Mouse (Mus musculus): ENCODE measurements around the gene Ell2. TPM values are rescaled to one million over a fixed set of nuclear protein-coding genes. Genes with fewer than 3 reads are reported as not detected.

Ell2 gene
- polyA plus RNA-seq, 2 experiments: 30.5 to 41.2 TPM

GRCm38 (mm10) chr13:75729834-75730233 lies 23.3 kb downstream of the Ell2 start:
- WGBS (ENCODE audit: insufficient replicate concordance): 45% methylated on average over 1 of the region's 1 CpGs
- H3K4me1 ChIP-seq (replicated peaks; ENCODE audit: control insufficient read depth in 2 of 2, insufficient read depth in 2 of 2, low read length in 1 of 2): peaks cover 64 to 67% of the 10 kb centered on the region in 2 experiments
- H3K9ac ChIP-seq (replicated peaks): peak overlapping the region; percentile 23; the same call in 1 of the 2 replicates
- H3K27ac ChIP-seq: peak overlapping the region; percentile 79
- ATAC-seq (ENCODE audit: insufficient read depth): peak; percentile 34
- H3K9me3 ChIP-seq (ENCODE audit: control insufficient read depth, low read length): no peaks in the 10 kb centered on the region
- H3K36me3 ChIP-seq (replicated peaks; ENCODE audit: control insufficient read depth, insufficient read depth, low read depth): peaks cover 27% of the 10 kb centered on the region
- TF ChIP-seq EP300 (IDR thresholded peaks at IDR 0.05; ENCODE audit: low read depth) (peak; percentile 63; the same call in 1 of the 2 replicates), CTCF (IDR thresholded peaks at IDR 0.05; ENCODE audit: low read depth) (no peak)
- no peaks in the 10 kb centered on the region for H3K27me3 ChIP-seq (ENCODE audit: control insufficient read depth, insufficient read depth, low read length)
- H3K4me3 ChIP-seq (ENCODE audit: insufficient read depth in 1 of 2, low read depth in 2 of 2, low read length in 2 of 2): peak overlapping the region in 1 of 2 experiments; percentile 4; a peak in 1 of 4 replicates
- peak overlapping the region; percentile 58 for H3K4me2 ChIP-seq (ENCODE audit: low read depth)
- DNase-seq (ENCODE audit: low read depth in 3 of 3, low spot score in 3 of 3): no peak

GRCm38 (mm10) chr13:75730717-75731116 lies 24.2 kb downstream of the Ell2 start:
- no peaks in the 10 kb centered on the region for H3K9me3 ChIP-seq (ENCODE audit: control insufficient read depth, low read length)
- no peak for DNase-seq (ENCODE audit: low read depth in 3 of 3, low spot score in 3 of 3)
- H3K27me3 ChIP-seq (ENCODE audit: control insufficient read depth, insufficient read depth, low read length): no peaks in the 10 kb centered on the region
- H3K27ac ChIP-seq: peak overlapping the region; percentile 90
- TF ChIP-seq CTCF (IDR thresholded peaks at IDR 0.05; ENCODE audit: low read depth): no peak
- TF ChIP-seq EP300 (IDR thresholded peaks at IDR 0.05; ENCODE audit: low read depth): no peak
- peaks cover 69 to 73% of the 10 kb centered on the region in 2 experiments for H3K4me1 ChIP-seq (replicated peaks; ENCODE audit: control insufficient read depth in 2 of 2, insufficient read depth in 2 of 2, low read length in 1 of 2)
- H3K4me2 ChIP-seq (ENCODE audit: low read depth): no peak overlapping the region
- no peak overlapping the region; the same call in 1 of the 2 replicates for H3K9ac ChIP-seq (replicated peaks)
- no peak for ATAC-seq (ENCODE audit: insufficient read depth)
- H3K4me3 ChIP-seq (ENCODE audit: insufficient read depth in 1 of 2, low read depth in 2 of 2, low read length in 2 of 2): no peak overlapping the region
- H3K36me3 ChIP-seq (replicated peaks; ENCODE audit: control insufficient read depth, insufficient read depth, low read depth): peaks cover 29% of the 10 kb centered on the region

DNA sequence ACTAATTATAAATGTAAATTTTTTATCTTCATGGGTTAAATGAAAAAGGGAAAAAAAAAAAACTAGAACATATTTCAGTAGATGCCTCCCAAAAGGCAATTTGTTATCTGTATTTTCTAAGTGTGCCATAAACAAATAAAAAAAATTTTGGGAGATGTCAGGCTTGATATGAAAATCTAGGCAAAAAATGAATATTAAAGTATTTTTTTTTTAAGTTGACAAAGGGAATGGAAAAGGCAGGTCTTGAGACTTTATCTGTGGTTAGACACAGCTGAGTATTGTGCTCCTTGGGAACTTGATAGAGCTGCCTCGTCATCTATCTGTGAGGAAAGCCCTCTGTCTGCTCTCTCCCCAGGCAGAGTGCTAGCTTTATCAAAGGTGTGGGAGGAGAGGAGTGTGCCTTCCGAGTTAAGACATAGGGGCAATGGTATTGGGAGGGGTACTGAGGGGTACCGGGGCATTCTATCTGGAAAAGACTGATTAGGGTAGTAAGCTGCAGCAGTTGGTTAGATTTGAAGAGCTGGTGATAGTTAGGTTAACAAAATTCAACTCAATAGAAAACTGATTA lies 27.1 kb downstream of the Ell2 start:
- H3K4me2 ChIP-seq (ENCODE audit: low read depth): peak overlapping the region; percentile 68
- no peak for TF ChIP-seq CTCF (IDR thresholded peaks at IDR 0.05; ENCODE audit: low read depth)
- peak; percentile 99 for TF ChIP-seq EP300 (IDR thresholded peaks at IDR 0.05; ENCODE audit: low read depth)
- H3K27me3 ChIP-seq (ENCODE audit: control insufficient read depth, insufficient read depth, low read length): no peaks in the 10 kb centered on the region
- peak overlapping the region; percentile 43 for H3K9ac ChIP-seq (replicated peaks)
- H3K36me3 ChIP-seq (replicated peaks; ENCODE audit: control insufficient read depth, insufficient read depth, low read depth): peaks cover 18% of the 10 kb centered on the region
- peak overlapping the region; percentile 92 for H3K27ac ChIP-seq
- H3K4me3 ChIP-seq (ENCODE audit: insufficient read depth in 1 of 2, low read depth in 2 of 2, low read length in 2 of 2): peak overlapping the region in 1 of 2 experiments; percentile 13; a peak in 1 of 4 replicates
- ATAC-seq (ENCODE audit: insufficient read depth) (peak; percentile 97), DNase-seq (ENCODE audit: low read depth in 3 of 3, low spot score in 3 of 3) (peak; percentile 89 to 93 (median 92))
- H3K9me3 ChIP-seq (ENCODE audit: control insufficient read depth, low read length): no peaks in the 10 kb centered on the region
- peaks cover 71 to 73% of the 10 kb centered on the region in 2 experiments for H3K4me1 ChIP-seq (replicated peaks; ENCODE audit: control insufficient read depth in 2 of 2, insufficient read depth in 2 of 2, low read length in 1 of 2)
- 15% methylated on average over 3 of the region's 3 CpGs for WGBS (ENCODE audit: insufficient replicate concordance)

DNA sequence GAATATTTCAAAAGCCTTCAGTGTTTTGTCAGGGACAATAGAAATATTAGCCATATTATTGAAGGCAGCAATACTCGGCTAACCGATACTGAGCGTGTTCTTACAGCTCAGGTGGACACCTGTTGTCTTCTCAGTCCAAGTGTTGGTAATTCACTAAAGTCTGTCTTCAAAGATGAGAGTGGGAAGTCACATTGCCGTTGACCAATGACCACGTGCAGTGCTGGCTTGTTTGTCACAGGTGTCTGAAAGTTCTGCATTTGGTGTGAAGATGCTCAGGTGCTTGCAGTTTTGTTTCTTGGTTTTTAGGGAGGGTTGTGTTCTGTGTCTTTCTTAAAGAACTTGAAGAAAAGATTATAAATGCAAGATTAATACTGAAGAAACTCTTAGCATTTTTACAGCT lies 27.7 kb downstream of the Ell2 start:
- TF ChIP-seq EP300 (IDR thresholded peaks at IDR 0.05; ENCODE audit: low read depth) (no peak), CTCF (IDR thresholded peaks at IDR 0.05; ENCODE audit: low read depth) (no peak)
- H3K9ac ChIP-seq (replicated peaks): peak overlapping the region; percentile 43
- H3K4me2 ChIP-seq (ENCODE audit: low read depth): peak overlapping the region; percentile 68
- DNase-seq (ENCODE audit: low read depth in 3 of 3, low spot score in 3 of 3) (no peak), ATAC-seq (ENCODE audit: insufficient read depth) (peak; percentile 2; the same call in 1 of the 2 replicates)
- H3K27ac ChIP-seq: peak overlapping the region; percentile 92
- H3K4me3 ChIP-seq (ENCODE audit: insufficient read depth in 1 of 2, low read depth in 2 of 2, low read length in 2 of 2): peak overlapping the region; percentile 13 to 33; a peak in 2 of 4 replicates
- H3K9me3 ChIP-seq (ENCODE audit: control insufficient read depth, low read length): no peaks in the 10 kb centered on the region
- WGBS (ENCODE audit: insufficient replicate concordance): 32% methylated on average over 5 of the region's 5 CpGs
- H3K27me3 ChIP-seq (ENCODE audit: control insufficient read depth, insufficient read depth, low read length): no peaks in the 10 kb centered on the region
- H3K4me1 ChIP-seq (replicated peaks; ENCODE audit: control insufficient read depth in 2 of 2, insufficient read depth in 2 of 2, low read length in 1 of 2): peaks cover 73 to 74% of the 10 kb centered on the region in 2 experiments
- H3K36me3 ChIP-seq (replicated peaks; ENCODE audit: control insufficient read depth, insufficient read depth, low read depth): peaks cover 18% of the 10 kb centered on the region

DNA sequence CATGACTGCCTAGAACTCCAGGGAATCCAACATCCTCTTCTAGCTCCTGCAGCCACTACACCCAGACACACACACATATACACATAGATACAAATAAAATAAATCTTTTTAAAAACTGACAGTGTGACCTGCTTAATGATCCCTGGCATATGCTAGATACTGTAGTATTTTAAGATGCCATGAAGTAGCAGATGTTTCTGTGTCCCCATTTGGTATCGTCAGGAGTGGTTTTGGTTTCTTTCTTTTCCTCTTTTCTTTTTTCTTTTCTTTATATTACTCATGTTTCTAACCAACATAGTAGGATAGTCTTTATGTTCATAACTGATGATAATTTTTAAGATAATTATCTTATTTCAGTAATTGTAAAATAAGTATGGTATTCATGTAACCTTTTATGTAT lies 29.0 kb downstream of the Ell2 start:
- Histone ChIP-seq H3K9me3 (ENCODE audit: control insufficient read depth, low read length) (no peaks in the 10 kb centered on the region), H3K27ac (peak overlapping the region; percentile 47), H3K4me1 (replicated peaks; ENCODE audit: control insufficient read depth in 2 of 2, insufficient read depth in 2 of 2, low read length in 1 of 2) (peaks cover 77 to 78% of the 10 kb centered on the region in 2 experiments), H3K4me3 (ENCODE audit: insufficient read depth in 1 of 2, low read depth in 2 of 2, low read length in 2 of 2) (no peak overlapping the region), H3K9ac (replicated peaks) (no peak overlapping the region), H3K27me3 (ENCODE audit: control insufficient read depth, insufficient read depth, low read length) (no peaks in the 10 kb centered on the region), H3K4me2 (ENCODE audit: low read depth) (peak overlapping the region; percentile 38), H3K36me3 (replicated peaks; ENCODE audit: control insufficient read depth, insufficient read depth, low read depth) (peaks cover 18% of the 10 kb centered on the region)
- 83% methylated on average over 1 of the region's 1 CpGs for WGBS (ENCODE audit: insufficient replicate concordance)
- TF ChIP-seq EP300 (IDR thresholded peaks at IDR 0.05; ENCODE audit: low read depth) (no peak), CTCF (IDR thresholded peaks at IDR 0.05; ENCODE audit: low read depth) (no peak)
- no peak for ATAC-seq (ENCODE audit: insufficient read depth)
- DNase-seq (ENCODE audit: low read depth in 3 of 3, low spot score in 3 of 3): no peak
